Mouse (Mus musculus) midbrain, embryonic 10.5 days (tissue): ENCODE results near the gene Xpnpep2. TPM values are rescaled to one million over a fixed set of nuclear protein-coding genes. Genes with fewer than 3 reads are reported as not detected.

Source experiments
- DNase-seq: peaks from one replicate; pipeline ENCODE4 v3.0.0-alpha.2; 2017; ENCODE audit warnings: low spot score
- H3K27ac ChIP-seq: fragments of 300-500 bp; sonication (generic); replicated peaks from 2 replicates; pipeline ENCODE4 v1.5.1; 2016; ENCODE audit warnings: mild to moderate bottlenecking
- H3K27me3 ChIP-seq: fragments of 300-500 bp; sonication (generic); 2 replicates; pipeline ENCODE4 v1.6.1; 2016; ENCODE audit warnings: low read depth, mild to moderate bottlenecking; ENCODE audit not compliant: poor library complexity, severe bottlenecking
- H3K36me3 ChIP-seq: fragments of 300-500 bp; sonication (generic); 2 replicates; pipeline ENCODE4 v1.6.1; 2016; ENCODE audit warnings: mild to moderate bottlenecking, moderate library complexity
- H3K4me1 ChIP-seq: fragments of 300-500 bp; sonication (generic); 2 replicates; pipeline ENCODE4 v1.6.1; 2016
- H3K4me3 ChIP-seq: fragments of 300-500 bp; sonication (generic); 2 replicates; pipeline ENCODE4 v1.5.1; 2016; ENCODE audit warnings: mild to moderate bottlenecking, moderate library complexity
- H3K9me3 ChIP-seq: fragments of 300-500 bp; sonication (generic); replicated peaks from 2 replicates; pipeline ENCODE4 v1.6.1; 2016; ENCODE audit warnings: mild to moderate bottlenecking
- WGBS: fragments of 180-500 bp; shearing (Covaris S2); methylation state at CpG from one replicate; pipeline ENCODE4 v1.1.7; 2016; 5-methylcytosine and 5-hydroxymethylcytosine counted together
- polyA plus RNA-seq: library from polyadenylated mRNA; unstranded; fragments of >200 nt; fragmentation: Nextera tagmentation; extraction: Ambion mirVana; gene quantifications from 2 replicates; pipeline ENCODE4 v1.2.1, GENCODE M21; 2016

Xpnpep2 gene
- polyA plus RNA-seq, 1 experiment from 2014 or later: 1.9 TPM

DNA sequence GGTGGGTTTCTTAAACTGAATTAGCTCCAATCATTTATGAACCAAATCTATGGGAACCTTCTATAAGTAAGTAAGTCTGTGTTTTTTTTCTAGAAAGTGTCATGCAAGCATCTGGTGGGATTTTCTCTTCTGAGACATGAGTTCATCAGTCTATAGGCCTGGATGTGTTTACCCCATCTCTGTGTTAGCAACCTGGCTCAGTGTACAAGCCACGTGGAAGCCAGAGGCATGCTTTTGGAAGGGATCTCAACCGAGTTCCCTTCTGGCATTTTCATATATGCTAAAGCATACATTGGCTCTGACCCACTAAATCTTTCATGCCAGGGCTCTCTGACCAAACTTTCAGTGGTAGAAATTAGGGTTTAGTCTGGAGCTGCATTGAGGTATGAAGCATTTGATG, 45.4 kb downstream of the Xpnpep2 start:
- DNase-seq: no peak
- no peaks in the 10 kb centered on the region for H3K9me3 ChIP-seq
- H3K27me3 ChIP-seq: no peaks in the 10 kb centered on the region
- no peak overlapping the region for H3K27ac ChIP-seq
- H3K36me3 ChIP-seq: no peaks in the 10 kb centered on the region
- H3K4me3 ChIP-seq: no peak overlapping the region
- H3K4me1 ChIP-seq: no peaks in the 10 kb centered on the region
- WGBS: 66% methylated on average over 2 of the region's 2 CpGs

DNA sequence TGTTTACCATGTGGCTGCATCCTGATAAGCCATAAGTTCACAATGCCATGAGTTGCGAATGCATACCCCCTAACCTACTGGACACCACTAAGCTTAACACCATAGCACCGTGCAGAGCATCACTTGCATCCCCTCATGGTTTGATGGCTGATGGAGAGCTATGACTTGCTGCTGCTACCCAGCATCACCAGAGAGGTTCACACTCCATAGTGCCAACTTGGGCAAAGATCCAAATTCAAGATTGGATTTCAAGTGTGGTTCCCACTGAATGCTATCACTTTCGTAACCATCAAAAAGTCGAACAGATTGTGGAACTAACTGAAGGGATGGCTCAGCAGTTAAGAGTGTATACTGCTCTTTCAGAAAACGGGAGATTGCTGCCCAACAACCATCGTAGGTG, 47.0 kb downstream of the Xpnpep2 start:
- no peak overlapping the region for H3K27ac ChIP-seq
- H3K4me3 ChIP-seq: no peak overlapping the region
- 91% methylated on average over 6 of the region's 6 CpGs for WGBS
- no peak for DNase-seq
- no peaks in the 10 kb centered on the region for H3K9me3 ChIP-seq
- no peaks in the 10 kb centered on the region for H3K36me3 ChIP-seq
- H3K27me3 ChIP-seq: no peaks in the 10 kb centered on the region
- no peaks in the 10 kb centered on the region for H3K4me1 ChIP-seq

DNA sequence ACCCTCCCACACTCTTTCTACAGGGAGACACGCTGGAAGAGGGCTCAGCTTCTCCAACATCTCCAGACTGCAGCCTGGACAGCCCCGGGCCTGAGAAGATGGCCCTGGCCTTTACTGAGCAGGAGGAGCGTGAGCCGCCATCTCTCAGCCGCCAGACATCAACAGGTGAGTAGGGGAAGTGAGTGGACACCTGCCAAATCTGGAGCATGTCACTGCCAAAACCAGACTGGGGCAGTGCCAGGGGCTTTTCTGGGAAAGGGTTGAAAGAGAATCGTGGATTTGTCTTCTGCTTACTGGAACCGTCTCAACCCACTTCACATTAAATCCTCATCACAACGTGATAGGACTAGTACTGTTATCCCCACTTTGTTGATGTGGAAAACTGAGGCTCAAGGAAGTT, 48.9 kb downstream of the Xpnpep2 start:
- WGBS: 88% methylated on average over 8 of the region's 8 CpGs
- no peaks in the 10 kb centered on the region for H3K36me3 ChIP-seq
- no peaks in the 10 kb centered on the region for H3K9me3 ChIP-seq
- H3K4me3 ChIP-seq: no peak overlapping the region
- H3K27me3 ChIP-seq: no peaks in the 10 kb centered on the region
- no peak for DNase-seq
- H3K4me1 ChIP-seq: no peaks in the 10 kb centered on the region
- no peak overlapping the region for H3K27ac ChIP-seq

DNA sequence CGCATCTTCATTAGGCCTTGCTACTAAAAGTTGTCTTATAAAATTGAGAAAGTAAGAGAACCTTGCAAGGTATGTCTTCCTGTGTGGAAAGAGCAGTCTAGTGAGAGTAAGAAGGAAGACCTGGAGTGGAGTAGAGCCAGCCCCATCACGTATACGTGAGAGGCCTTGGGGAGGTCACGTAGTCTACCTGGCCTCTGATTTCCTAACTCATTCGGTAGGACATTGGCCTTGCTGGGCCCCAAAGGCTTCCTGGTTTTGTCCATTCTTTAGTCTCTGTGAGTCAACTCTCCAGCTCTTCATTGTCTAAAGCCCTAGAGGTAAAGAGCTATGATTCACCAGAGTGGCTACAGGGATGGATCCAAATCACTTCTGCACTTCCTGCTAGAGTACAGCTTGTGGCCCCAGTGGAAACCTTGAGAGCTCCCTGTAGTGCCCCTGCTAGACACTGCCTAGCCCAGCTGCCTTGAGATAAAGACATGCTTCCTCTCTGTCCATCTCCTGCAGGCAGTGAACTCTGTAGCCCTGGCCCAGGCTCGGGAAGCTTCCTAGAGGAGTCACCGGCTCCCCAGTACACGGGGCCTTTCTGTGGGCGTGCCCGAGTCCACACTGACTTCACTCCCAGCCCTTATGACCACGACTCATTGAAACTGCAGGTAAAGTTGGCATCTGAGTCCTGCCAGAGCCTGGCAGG, 49.8 kb downstream of the Xpnpep2 start:
- 92% methylated on average over 11 of the region's 11 CpGs for WGBS
- H3K9me3 ChIP-seq: no peaks in the 10 kb centered on the region
- no peaks in the 10 kb centered on the region for H3K36me3 ChIP-seq
- H3K27ac ChIP-seq: no peak overlapping the region
- no peaks in the 10 kb centered on the region for H3K4me1 ChIP-seq
- no peaks in the 10 kb centered on the region for H3K27me3 ChIP-seq
- no peak overlapping the region for H3K4me3 ChIP-seq
- DNase-seq: no peak

DNA sequence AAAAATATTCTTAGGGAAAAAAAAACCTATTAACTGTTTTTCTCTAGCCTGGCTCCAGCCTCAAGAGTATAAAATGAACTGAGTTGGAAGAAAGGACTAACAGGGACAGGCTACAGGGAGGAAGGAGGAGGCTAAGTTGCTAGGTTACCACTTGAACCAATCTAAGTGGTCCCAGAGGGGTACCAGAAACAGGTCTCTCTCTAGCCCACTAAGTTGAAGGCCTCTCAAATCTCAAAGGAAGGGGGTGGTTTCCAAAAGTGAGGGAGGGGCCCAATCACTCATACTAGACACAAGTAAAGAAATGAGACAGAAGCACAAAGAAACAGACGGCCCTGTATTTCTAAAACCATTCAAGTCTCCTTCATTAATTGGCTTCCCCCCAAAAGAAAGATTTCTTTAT, 61.4 kb downstream of the Xpnpep2 start:
- no peaks in the 10 kb centered on the region for H3K27me3 ChIP-seq
- no peak overlapping the region for H3K27ac ChIP-seq
- DNase-seq: no peak
- H3K36me3 ChIP-seq: peaks cover 14% of the 10 kb centered on the region
- peaks cover 3% of the 10 kb centered on the region; the same call in 1 of the 2 replicates for H3K4me1 ChIP-seq
- 48% methylated on average over 1 of the region's 1 CpGs for WGBS
- no peak overlapping the region for H3K4me3 ChIP-seq
- peaks cover 2% of the 10 kb centered on the region; the same call in 1 of the 2 replicates for H3K9me3 ChIP-seq

DNA sequence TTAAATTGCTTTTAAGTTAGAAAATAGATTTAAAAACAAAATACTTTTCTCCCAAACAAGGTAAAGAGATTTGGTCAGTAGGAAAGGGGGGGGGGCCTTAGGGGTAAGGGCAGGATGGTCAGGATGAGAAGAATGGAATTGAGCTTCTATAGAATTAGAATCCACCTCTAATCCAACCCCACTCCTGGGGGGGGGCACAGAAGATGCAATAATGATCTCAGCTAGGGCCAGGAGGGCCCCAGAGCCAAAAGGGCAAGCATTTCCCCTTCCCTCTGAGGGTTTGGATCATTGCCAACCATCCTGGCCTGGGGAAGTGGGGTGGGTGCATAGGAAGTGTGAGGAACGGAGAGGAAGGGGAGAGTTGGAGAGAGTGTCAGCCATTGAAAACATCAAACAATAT, 61.8 kb downstream of the Xpnpep2 start:
- Histone ChIP-seq H3K9me3 (peaks cover 6% of the 10 kb centered on the region; the same call in 1 of the 2 replicates), H3K4me3 (no peak overlapping the region), H3K36me3 (peaks cover 19% of the 10 kb centered on the region), H3K27me3 (no peaks in the 10 kb centered on the region), H3K4me1 (peaks cover 3% of the 10 kb centered on the region; the same call in 1 of the 2 replicates), H3K27ac (no peak overlapping the region)
- no peak for DNase-seq
- WGBS: 56% methylated on average over 1 of the region's 1 CpGs

DNA sequence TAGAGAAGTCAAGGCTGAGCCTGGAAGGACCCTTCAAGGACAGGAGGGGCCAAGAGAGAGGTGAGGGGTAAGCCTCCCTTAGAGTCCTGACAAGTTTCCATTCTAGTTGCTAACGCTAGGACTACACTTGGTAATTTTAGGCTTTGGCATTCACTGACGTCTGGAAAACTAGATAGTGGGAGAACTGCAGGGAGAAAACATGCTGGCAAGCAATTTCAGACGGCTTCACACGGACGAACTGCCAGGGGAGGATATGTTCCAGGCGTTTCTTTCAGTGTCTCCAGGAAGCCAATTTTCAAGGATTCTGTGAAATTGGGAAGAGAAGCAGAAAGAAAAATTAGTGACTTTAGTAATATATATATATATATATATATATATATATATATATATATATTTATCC, 73.3 kb downstream of the Xpnpep2 start:
- Histone ChIP-seq H3K27ac (no peak overlapping the region), H3K27me3 (no peaks in the 10 kb centered on the region), H3K4me3 (no peak overlapping the region), H3K36me3 (peaks cover 10% of the 10 kb centered on the region), H3K4me1 (no peaks in the 10 kb centered on the region), H3K9me3 (no peaks in the 10 kb centered on the region)
- no peak for DNase-seq
- 86% methylated on average over 6 of the region's 6 CpGs for WGBS

DNA sequence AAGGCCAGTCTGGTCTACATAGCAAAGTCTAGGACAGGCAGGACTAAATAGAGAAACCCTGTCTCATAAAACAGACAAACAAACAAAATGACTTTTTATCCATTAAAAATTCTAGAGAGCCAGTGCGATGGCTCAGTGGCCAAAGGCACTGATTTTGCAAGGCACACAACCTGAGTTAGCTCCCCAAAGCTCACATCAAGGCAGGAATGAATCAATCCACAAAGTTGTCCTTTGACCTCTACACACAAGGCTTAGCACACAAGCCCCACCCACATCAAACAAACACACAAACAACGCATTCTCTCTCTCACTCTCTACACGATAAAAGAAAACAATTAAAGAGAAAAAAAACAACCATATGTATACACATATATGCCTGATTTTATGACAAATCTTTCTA, 76.2 kb downstream of the Xpnpep2 start:
- Histone ChIP-seq H3K4me1 (no peaks in the 10 kb centered on the region), H3K9me3 (no peaks in the 10 kb centered on the region), H3K4me3 (no peak overlapping the region), H3K27me3 (no peaks in the 10 kb centered on the region), H3K27ac (no peak overlapping the region), H3K36me3 (peaks cover 7% of the 10 kb centered on the region)
- 81% methylated on average over 3 of the region's 3 CpGs for WGBS
- DNase-seq: no peak

Other genes with a start within 250 kb of the Xpnpep2 start
- gene Smarca1, start 215.8 kb upstream of the Xpnpep2 start, polyA plus RNA-seq: 15.8 and 20.1 TPM in 2 replicates
- 16.4 and 20.0 TPM in 2 replicates for gene Ocrl, start 196.3 kb upstream of the Xpnpep2 start, polyA plus RNA-seq
- 4.1 and 5.2 TPM in 2 replicates for gene Apln, start 73.9 kb upstream of the Xpnpep2 start, polyA plus RNA-seq
- 1.3 and 1.5 TPM in 2 replicates for gene Sash3, start 37.7 kb downstream of the Xpnpep2 start, polyA plus RNA-seq
- gene Zdhhc9, start 100.2 kb downstream of the Xpnpep2 start, polyA plus RNA-seq: 2.2 and 3.4 TPM in 2 replicates
- gene Utp14a, start 148.1 kb downstream of the Xpnpep2 start, polyA plus RNA-seq: 19.7 and 22.8 TPM in 2 replicates
- gene Bcorl1, start 232.6 kb downstream of the Xpnpep2 start, polyA plus RNA-seq: 4.0 and 4.9 TPM in 2 replicates